Mouse (Mus musculus): ENCODE results near the gene Gm11562. TPM values are rescaled to one million over a fixed set of nuclear protein-coding genes. Genes with fewer than 3 reads are reported as not detected.
"Not testable (repeated sequence)": the region's sequence is repeated elsewhere in the genome, so short reads cannot be mapped to it uniquely, and the experiment has no call there.

Gene Gm11562
- total RNA-seq, 2 experiments from 2014 or later, result not detected

DNA sequence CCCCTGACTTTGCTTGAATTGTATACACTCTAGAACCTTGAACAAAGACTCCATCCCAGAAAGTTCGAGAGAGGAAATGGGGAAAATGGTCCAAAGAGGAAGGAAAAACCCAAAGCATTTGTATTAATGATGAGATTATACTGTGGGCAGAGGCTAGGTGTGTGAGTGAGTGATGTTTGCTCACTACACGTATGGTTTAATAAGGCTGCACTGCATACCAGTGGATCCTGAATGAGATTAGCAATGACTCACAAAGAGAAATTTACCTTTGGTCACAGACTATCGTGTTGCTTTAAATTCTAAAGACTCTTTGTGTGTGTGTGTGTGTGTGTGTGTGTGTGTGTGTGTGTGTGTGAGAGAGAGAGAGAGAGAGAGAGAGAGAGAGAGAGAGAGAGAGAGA lies 10.7 kb upstream of the Gm11562 start:
- H3K27ac ChIP-seq, result no peak overlapping the region
- H3K4me3 ChIP-seq, result no peak overlapping the region
- no peak for DNase-seq
- intact Hi-C loops (cut with DNase I), result no loop called here
- no peak for TF ChIP-seq CTCF (IDR thresholded peaks at IDR 0.05)

GRCm38 (mm10) chr11:99628138-99628537 lies 7.9 kb upstream of the Gm11562 start, which contains the start of gene Krtap4-1:
TSS of gene Krtap4-1 (minus strand) at chr11:99628238.
- intact Hi-C loops (cut with DNase I), result no loop called here
- no peak for TF ChIP-seq CTCF (IDR thresholded peaks at IDR 0.05)

DNA sequence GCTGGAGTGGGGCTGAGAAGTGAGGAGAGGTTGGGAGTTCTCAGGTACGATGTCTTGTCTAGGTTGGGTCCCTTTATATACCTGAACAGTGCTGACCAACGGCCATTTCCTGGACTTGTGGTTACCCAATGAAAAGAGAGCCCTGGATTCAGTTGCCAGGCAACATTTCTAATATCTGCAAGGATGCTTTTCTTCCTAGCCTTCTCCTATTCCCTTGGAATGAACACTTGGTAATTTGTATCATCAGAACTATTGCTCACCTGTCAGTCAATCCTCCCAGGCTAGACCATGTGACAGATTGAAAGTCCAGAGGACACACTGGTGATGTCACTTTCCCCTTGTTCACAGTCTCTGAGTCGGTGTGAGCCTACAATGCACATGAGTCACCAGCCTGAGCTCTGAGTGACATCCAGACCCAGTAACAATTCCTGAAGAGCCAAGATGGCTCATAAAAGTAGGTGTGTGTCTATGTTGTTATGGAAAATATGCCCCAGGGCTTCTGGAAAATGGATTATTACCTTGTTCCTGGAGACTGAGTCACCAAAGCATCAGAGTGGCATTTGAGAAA lies 5.4 kb downstream of the Gm11562 start, which contains the start of gene Krtap2-4:
TSS of gene Krtap2-4 (minus strand) at position 51 of the 568 bp plus-strand sequence.
- intact Hi-C loops (cut with DNase I), result no loop called here

More at GRCm38 (mm10) chr11:99628138-99628537, 7.9 kb upstream of the Gm11562 start, which contains the start of gene Krtap4-1:
- DNase-seq, result no peak
- Histone ChIP-seq H3K4me3 (no peak within 1 kb of the TSS), H3K27ac (no peak within 1 kb of the TSS)

DNA sequence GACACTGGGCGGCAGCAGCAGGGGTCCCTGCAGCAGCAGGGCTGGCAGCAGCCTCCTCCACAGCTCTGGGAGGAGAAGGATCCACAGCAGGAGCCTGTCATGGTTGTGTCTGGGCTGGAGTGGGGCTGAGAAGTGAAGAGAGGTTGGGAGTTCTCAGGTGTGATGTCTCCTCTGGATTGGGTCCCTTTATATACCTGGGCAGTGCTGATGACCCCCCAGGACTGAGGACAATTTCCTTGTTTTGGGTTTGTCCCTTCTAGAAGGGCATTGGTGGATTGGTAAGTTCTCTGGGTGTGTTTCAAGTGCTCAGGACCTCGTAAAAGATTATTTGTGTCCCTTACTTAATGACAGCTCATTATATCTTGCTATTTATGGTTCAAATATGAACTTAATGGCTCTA lies 10.1 kb downstream of the Gm11562 start, which contains the start of gene Gm11937:
TSS of gene Gm11937 (minus strand) at position 101 of the 400 bp plus-strand sequence.
- intact Hi-C loops (cut with DNase I); DNase-seq; H3K4me3 ChIP-seq; H3K27ac ChIP-seq: not testable (repeated sequence)

More for the DNA sequence above, 5.4 kb downstream of the Gm11562 start, which contains the start of gene Krtap2-4:
- H3K4me3 ChIP-seq, result no peak within 1 kb of the TSS
- H3K27ac ChIP-seq, result no peak within 1 kb of the TSS
- no peak for TF ChIP-seq CTCF (IDR thresholded peaks at IDR 0.05)
- DNase-seq, result no peak

- H3K4me3 ChIP-seq, result no peak overlapping the region
- no peak for DNase-seq
- no peak overlapping the region for H3K27ac ChIP-seq
- intact Hi-C loops (cut with DNase I), result no loop called here
- no peak for TF ChIP-seq CTCF (IDR thresholded peaks at IDR 0.05)
Observed at GRCm38 (mm10) chr11:99609126-99609525, 11.1 kb downstream of the Gm11562 start.

- DNase-seq; H3K27ac ChIP-seq; H3K4me3 ChIP-seq; intact Hi-C loops (cut with DNase I): not testable (repeated sequence)
Observed at GRCm38 (mm10) chr11:99603208-99603607, 17.0 kb downstream of the Gm11562 start, which contains the start of gene Gm11938. TSS of gene Gm11938 (minus strand) at chr11:99603308.

GRCm38 (mm10) chr11:99597742-99598141 lies 22.5 kb downstream of the Gm11562 start, which contains the start of gene Krtap9-3:
TSS of gene Krtap9-3 (minus strand) at chr11:99598105.
- DNase-seq; intact Hi-C loops (cut with DNase I); H3K4me3 ChIP-seq; H3K27ac ChIP-seq: not testable (repeated sequence)

DNA sequence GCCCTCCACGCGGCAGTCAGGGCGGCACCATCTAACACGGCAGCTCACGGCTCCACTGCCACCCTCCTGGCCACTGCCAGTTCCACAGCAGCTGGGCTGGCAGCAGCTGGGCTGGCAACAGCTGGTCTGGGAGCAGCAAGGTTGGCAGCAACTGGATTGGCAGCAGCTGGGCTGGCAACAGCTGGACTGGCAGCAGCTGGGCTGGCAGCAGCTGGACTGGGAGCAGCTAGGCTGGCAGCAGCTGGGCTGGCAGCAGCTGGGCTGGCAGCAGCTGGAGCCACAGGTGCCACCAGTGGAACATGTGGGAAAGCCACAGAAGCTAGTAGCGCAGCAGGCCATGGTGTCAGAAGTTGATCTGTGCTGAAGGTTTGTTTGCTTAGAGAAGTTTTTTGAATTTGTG lies 29.3 kb downstream of the Gm11562 start, which contains the start of gene Krtap1-3:
TSS of gene Krtap1-3 (minus strand) at position 359 of the 400 bp plus-strand sequence.
- no peak within 1 kb of the TSS for H3K4me3 ChIP-seq
- intact Hi-C loops (cut with DNase I), result no loop called here
- TF ChIP-seq CTCF (IDR thresholded peaks at IDR 0.05), result no peak
- H3K27ac ChIP-seq, result no peak within 1 kb of the TSS
- DNase-seq, result no peak

DNA sequence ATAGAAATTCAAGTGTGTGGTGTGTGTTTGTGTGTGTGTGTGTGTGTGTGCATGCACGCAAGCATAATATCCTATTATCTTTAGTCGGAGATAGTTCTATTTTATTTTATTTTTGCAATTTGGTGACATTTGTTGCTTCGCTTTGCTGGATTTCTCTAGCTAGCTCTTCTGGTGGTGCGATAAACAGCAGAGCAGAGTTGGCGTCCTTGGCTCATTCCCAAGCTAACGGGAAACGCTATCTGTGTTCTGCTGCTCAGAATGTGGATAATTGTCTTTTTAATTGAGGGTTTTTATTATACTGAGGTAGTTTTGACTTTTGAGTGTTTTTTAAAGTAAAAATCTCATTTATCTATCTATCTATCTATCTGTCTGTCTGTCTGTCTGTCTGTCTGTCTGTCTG lies 35.1 kb downstream of the Gm11562 start:
- no peak for TF ChIP-seq CTCF (IDR thresholded peaks at IDR 0.05)
- Histone ChIP-seq H3K4me3 (no peak overlapping the region), H3K27ac (no peak overlapping the region)
- intact Hi-C loops (cut with DNase I), result no loop called here
- DNase-seq, result no peak

GRCm38 (mm10) chr11:99583245-99583704 lies 37.0 kb downstream of the Gm11562 start, which contains the start of gene Krtap1-4:
TSS of gene Krtap1-4 (minus strand) at chr11:99583654.
- no peak for DNase-seq
- no peak for TF ChIP-seq CTCF (IDR thresholded peaks at IDR 0.05)
- intact Hi-C loops (cut with DNase I), result no loop called here
- H3K4me3 ChIP-seq, result no peak within 1 kb of the TSS
- H3K27ac ChIP-seq, result no peak within 1 kb of the TSS

- no peak overlapping the region for H3K27ac ChIP-seq
- TF ChIP-seq CTCF (IDR thresholded peaks at IDR 0.05), result no peak
- no peak overlapping the region for H3K4me3 ChIP-seq
- intact Hi-C loops (cut with DNase I), result no loop called here
- DNase-seq, result no peak
Observed at GRCm38 (mm10) chr11:99581564-99581963, 38.7 kb downstream of the Gm11562 start.

- intact Hi-C loops (cut with DNase I), result no loop called here
- DNase-seq, result no peak
- TF ChIP-seq CTCF (IDR thresholded peaks at IDR 0.05), result no peak
- Histone ChIP-seq H3K4me3 (no peak overlapping the region), H3K27ac (no peak overlapping the region)
Observed at GRCm38 (mm10) chr11:99581051-99581450, 39.2 kb downstream of the Gm11562 start.

GRCm38 (mm10) chr11:99580636-99581035 lies 39.6 kb downstream of the Gm11562 start, which contains the start of gene Krtap1-5:
TSS of gene Krtap1-5 (minus strand) at chr11:99581016.
- no peak within 1 kb of the TSS for H3K4me3 ChIP-seq
- intact Hi-C loops (cut with DNase I), result no loop called here
- H3K27ac ChIP-seq, result no peak within 1 kb of the TSS
- DNase-seq, result no peak
- TF ChIP-seq CTCF (IDR thresholded peaks at IDR 0.05), result no peak

All from gastrocnemius, adult 2 months (tissue).